Mouse (Mus musculus): ENCODE measurements around the gene Mamdc2. TPM values are rescaled to one million over a fixed set of nuclear protein-coding genes. Genes with fewer than 3 reads are reported as not detected.

The Mamdc2 gene
- under 1 TPM; 0.09 to 0.15 TPM for total RNA-seq (2023)

GRCm38 (mm10) chr19:23447988-23448497, at the start of gene Mamdc2:
TSS of gene Mamdc2 (minus strand) at chr19:23448442.

GRCm38 (mm10) chr19:23273355-23274053, 174.7 kb downstream of the Mamdc2 start, which contains the start of gene Smc5:
TSS of gene Smc5 (minus strand) at chr19:23273897.

Other genes starting within 250 kb of the Mamdc2 start
- gene Smc5, start 174.5 kb downstream of the Mamdc2 start, total RNA-seq (2023): 10 to 100 TPM; 35.3 to 38.1 TPM
- not detected for gene 1700028P14Rik, start 204.4 kb upstream of the Mamdc2 start, total RNA-seq (2023)
- 10 to 100 TPM; 14.1 to 18.0 TPM for gene Ptar1, start 239.0 kb upstream of the Mamdc2 start, total RNA-seq (2023)